Mouse (Mus musculus): ENCODE results near the gene Secisbp2. TPM values are rescaled to one million over a fixed set of nuclear protein-coding genes. Genes with fewer than 3 reads are reported as not detected.

The Secisbp2 gene
- total RNA-seq, 2 experiments from 2014 or later: 20.0 to 22.0 TPM

DNA sequence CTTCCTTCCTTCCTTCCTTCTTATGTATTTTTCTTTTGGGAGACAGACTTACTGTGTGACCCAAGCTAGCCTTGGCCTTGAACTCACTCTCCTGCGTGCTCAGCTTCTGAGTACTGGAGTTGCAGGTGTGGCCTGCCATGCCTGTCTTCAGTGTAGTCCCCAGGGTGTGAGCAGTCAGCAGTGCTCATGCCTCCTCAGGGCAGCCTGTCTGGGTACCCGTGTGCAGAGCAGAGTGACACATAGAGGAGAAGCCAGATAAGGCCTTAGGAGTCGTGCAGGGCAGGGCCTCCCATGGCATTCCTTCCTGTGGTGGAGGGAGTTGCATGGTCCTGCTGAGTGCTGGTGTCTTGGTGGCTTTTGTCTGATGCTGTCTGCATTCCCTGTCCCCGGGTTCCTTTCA lies 27.8 kb downstream of the Secisbp2 start:
- intact Hi-C loops (cut with DNase I): no loop called here
- no peak for DNase-seq

DNA sequence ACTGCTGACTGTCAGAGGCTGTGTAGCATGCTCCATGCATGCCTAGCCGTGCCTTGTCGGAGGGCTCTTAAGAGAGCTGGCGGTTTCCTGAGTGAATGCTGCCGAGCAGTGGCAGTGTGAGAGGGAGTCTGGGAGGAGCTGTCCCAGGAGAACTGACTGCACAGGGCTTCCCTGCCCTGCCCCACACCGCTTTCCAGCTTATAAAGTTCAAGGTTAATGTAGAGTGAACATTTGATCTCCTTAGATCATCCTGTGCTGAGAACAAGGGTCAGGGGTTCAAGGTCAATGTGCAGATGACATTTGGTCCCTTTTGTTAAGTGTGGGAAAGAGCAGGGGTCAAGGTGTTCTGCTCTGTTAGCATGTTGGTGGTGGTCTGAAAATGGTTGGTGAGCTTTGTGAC lies 29.6 kb downstream of the Secisbp2 start:
- no peak for DNase-seq
- intact Hi-C loops (cut with DNase I): no loop called here

DNA sequence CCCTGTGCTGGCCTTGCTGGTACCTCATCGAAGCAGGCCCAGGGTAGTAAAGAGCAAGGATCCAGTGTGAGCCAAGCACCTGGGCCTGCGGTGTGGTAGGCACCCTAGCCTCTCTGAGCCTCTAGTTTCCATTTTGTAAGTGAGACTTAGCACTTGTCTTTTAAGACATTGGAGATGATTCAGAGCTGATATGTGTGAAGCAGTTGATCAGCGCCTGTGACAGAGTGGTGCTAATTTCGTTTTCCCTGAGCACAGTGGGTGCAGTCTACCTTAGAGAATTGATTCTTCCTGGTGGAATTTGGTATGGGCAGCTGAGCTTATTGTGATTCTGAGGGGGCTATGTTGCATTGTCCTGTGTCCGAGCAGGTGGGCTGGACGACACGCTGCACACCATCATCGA lies 30.1 kb downstream of the Secisbp2 start:
- intact Hi-C loops (cut with DNase I): no loop called here
- DNase-seq: no peak

DNA sequence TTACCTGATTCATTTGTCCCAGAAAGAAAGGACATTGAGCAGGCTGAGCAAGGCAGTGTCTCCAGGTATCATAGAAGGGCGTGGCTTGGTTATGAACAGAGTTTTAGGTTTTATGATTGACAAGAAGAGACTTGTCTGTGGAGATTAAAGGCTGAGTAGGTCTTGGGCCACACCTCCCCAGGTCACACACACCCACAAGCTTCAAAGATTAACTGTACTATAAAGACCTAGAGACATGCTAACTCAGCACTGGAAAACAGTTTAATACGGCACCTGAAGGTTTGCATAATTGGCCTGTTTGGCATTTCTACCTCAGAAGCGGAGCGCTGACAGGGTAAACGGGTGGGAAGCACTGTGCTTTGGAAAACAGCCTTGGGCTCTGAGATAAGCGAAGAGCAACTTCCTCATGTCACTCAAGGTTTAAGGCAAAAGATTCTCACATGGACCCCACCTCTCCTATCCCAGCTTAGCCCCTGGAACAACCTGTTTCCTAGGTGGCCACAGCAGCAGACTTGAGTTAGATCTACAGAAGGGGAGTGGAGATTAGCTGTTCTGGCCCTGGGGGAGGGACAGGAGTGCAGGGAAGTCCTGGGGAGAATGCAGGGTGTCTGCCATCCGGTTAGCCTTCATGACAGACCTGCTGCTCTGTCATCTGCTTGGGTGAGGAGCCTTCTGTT lies 33.9 kb downstream of the Secisbp2 start:
- intact Hi-C loops (cut with DNase I): no loop called here
- no peak for DNase-seq

DNA sequence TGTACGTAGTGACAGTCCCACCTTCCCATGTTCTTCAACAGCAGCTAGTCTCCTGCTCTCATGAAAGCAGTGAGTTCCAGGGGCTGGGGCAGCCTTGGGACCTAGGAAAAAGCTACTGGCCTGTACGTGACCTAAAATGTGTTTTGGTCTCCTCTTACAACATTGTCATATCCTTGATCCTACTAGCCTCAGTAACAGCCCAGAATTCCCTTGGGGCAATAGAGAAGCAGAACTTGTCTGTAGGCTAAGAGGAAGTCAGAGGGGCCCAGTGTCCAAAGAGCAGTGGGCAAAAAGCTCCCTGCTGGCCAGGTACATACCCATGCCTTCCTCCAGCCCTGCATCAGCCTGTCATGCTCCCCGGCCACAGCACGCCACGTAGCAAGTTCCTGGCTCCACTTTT lies 35.5 kb downstream of the Secisbp2 start:
- no peak for DNase-seq
- intact Hi-C loops (cut with DNase I): no loop called here

DNA sequence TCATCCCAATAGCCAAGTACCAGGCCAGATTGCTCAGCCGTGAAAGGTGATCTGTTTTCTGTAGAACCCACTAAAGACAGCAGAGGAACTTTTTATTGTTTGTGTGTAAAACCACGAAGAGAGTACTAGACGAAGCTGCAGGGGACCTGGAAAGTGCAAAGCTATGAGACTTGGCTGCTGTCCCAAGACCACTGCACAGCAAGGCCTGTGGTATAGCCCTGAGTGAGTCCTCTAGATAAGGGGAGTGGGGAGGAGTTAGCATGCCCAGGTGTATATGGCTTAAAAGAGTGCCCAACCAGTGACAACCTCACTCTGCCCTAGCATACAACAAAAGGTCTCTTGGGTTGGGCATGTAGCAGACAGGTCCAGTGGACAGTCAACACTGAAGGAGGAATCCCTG lies 37.2 kb downstream of the Secisbp2 start:
- no peak for DNase-seq
- intact Hi-C loops (cut with DNase I): no loop called here

DNA sequence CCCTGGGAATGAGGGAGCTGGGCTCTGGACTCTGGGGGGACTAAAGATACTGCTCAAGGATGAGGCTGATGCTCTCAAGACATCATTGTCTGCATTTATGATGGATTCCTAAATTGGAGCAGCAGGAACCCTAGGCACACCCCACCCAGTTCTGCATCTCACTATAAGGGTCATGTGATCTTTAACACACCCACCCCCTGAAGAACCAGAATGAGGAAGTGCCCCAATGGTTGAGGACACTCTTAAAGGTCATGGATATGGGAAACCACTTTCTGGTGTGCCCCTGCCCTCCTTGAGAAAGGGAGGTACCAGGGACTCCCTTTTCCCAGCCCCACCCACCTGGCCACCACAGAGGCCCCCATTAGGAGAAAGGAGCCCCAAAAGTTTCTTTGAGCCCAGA lies 45.0 kb downstream of the Secisbp2 start:
- DNase-seq: no peak
- intact Hi-C loops (cut with DNase I): no loop called here

DNA sequence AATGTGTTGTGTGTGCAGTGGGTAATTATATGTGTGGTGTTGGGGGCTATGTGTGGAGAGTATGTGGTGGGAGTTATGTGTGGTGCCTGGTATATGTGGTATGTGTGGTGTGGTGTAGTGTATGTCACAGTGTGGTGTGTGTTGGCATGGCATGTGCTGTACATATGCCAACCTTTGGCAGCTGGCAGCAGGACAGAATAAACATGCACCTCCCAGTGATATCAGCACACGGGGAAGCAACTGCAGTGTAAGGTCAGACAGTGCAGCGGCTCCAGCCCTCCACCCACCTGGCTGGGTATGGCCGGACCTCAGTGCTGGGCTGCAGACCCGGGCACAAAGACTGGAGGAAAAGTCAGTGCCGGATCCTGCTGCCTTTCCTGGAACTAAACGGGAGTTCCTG lies 46.0 kb downstream of the Secisbp2 start:
- peak; percentile 22 to 37 for DNase-seq
- intact Hi-C loops (cut with DNase I): no loop called here

DNA sequence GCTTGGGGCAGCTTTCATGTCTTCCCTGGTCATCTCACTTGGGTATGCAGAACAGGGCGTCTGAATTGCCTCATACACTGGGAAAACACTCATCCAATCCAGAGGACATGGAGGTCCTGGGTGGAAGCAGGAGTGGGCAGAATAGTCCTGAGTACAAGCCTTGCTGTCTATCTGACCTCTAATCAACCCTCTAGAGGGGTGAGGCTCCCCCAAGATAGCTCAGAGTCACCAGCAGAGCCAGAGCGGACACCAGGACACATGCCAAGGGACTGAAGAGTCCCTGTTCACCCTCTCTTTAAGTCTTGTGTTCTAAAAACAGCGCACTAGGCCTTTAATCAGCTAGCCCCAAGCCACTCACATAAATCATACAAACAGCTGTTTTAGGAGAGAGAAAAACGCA lies 46.4 kb downstream of the Secisbp2 start:
- DNase-seq: peak in 1 of 2 experiments; percentile 26
- intact Hi-C loops (cut with DNase I): no loop called here

DNA sequence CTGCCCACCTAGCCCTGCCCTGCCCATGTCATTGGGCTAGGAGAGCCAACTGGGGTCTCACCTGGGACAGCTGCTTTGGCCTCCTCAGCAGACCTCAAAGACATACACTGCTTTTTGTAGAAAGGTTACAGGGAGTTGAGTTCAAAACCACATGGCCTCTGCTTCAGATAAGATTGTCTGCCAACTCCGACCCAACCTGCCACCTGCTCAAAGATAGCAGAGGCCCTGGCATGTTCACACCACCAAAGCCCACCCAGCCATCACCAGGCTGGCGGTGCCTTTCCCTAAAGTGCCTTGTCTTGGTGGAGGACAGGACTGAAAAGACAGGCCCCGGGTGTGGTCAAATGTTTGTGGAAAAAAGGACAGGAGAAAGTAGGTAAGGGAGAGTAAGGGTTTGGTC lies 46.8 kb downstream of the Secisbp2 start:
- no peak for DNase-seq
- intact Hi-C loops (cut with DNase I): no loop called here

DNA sequence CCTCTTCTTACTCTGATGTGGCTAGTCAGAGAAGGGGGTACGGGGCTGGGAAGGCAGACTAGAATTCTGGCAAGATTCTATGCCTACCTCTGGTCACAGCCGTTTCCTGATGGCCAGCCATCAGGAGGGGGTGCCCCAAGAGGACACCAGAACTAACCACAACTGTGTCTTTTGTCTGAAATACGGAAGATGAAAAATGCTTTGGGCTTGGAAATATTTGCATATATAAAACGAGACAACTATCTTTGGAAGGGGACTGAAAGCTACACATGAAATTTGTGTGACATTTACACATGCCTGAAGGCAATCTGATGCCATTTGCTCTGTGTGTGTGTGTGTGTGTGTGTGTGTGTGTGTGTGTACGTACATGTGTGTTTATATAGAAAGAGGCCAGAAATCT lies 52.4 kb downstream of the Secisbp2 start:
- DNase-seq: no peak
- intact Hi-C loops (cut with DNase I): no loop called here

DNA sequence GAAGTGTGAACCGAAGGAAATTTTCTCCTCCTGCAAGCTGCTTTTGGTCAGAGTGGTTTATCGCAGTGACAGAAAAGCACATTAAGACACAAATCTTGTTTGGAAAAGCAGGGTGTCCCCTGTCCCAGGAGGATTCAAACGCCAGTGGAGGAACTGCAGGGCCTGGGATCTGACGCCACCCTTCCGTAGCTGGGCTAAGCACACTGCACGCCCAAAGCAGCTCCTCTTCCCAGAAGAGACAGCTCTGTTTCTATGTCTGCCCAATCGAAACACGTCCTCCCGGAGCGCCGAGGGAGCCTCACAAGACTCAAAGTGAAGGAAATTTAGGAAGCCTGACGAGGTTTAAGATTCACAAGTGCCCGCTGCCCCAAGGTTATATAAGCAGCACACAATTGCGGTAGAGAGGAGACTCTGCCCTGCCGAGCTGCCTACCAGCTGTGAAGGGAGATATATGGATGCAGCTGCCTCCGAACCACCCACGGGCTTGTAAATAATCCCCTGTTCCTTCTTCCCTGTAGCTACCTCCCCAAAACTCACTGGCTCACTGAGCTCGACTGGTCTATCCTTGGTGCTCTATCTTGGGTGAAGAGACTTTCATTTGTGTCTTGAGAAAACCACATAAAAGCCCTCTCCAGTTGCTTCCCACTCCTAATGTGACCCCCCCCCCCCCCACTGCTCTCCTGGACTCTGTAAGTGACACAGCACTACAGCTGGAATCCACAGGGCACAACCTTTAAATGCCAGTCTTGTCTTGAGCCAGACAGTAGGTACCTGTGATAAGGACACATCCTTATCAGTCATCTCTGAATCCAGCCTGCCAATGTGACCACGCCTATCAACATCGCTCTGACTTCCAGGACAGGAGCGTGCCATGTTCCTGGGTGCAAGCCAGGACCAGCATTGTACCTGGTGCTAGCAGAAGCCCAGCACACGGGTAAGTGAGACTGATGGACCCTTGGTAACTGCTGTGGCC lies 54.7 kb downstream of the Secisbp2 start:
- intact Hi-C loops (cut with DNase I): no loop called here
- DNase-seq: peak in 1 of 2 experiments; percentile 25

DNA sequence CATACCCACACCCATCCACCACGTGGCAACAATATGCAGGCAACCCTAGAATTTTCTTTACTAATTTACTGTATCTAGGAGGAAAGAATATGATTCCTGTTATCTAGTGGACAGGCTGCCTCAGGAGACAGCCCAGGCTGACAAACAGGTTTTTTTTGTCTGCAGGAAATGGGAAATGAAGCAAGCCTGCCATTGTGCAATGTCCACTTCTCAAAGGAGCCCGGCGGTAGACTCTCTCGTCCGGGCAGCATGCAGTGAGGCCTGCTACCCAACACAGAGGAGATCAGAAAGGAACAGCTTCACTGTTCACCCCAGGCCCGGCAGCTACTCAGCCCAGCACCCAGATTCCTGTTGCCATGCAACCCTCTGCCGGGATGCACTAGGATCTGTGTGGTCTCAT lies 59.2 kb downstream of the Secisbp2 start:
- no peak for DNase-seq
- intact Hi-C loops (cut with DNase I): no loop called here

DNA sequence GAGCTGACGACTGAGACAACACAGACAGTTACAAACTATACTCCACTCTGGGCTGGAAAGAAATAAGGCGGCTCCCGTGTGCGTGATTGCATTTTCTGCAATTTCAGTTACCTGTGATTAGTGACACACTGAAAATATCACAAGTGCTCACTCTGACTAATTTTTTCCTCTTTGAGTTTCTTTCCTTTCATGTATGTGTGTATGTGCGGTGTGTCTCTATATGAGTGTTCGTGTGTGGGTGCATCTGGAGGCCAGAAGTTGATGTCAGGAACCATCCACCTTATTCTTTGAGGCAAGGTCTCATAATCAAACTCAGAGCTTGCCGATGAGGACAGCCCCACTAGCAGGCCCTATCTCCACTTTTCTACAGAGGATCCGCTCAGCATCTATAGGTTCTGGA lies 60.5 kb downstream of the Secisbp2 start:
- no peak for DNase-seq
- intact Hi-C loops (cut with DNase I): no loop called here

DNA sequence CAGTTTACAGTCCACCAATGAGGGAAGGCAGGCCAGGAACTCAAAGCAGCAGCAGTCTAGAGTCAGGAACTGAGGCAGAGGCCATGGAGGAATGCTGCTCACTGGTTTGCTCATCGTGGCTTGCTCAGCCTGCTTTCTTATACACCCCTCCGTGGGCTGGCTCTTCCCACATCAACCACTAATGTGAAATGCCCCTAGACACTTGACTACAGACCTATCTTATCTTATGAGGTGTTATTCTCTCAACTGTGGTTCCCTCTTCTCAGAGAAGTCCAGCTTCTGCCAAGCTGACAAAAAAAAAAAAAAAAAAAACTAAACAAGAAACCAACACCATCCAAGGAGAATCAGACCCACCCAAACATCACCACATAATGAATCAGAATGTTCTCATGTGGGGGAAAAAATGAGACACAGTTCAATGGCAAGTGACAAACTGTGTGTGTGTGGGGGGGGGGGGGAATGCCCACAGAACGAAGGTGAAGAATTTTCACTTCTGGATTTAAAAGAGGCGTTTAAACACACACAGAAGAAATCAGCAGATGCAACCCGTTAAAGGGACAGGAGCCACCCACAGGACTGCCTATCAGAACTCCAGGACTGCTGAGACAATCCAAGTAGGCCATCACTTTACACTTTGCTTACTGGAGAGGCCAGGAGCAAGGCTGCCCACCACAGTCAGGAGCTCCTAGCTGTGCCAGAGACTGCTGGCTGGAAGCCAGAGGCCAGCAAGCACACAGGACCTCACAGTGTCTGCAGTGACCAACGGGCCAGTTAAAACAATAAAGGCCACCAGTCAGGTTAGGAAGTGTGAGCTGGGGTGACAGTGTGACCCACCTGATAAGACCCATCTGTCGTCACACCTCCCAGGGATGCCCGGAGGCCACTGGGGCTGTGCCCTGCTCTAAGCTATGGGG lies 65.1 kb downstream of the Secisbp2 start:
- peak; percentile 62 to 64 for DNase-seq
- intact Hi-C loops (cut with DNase I): no loop called here

DNA sequence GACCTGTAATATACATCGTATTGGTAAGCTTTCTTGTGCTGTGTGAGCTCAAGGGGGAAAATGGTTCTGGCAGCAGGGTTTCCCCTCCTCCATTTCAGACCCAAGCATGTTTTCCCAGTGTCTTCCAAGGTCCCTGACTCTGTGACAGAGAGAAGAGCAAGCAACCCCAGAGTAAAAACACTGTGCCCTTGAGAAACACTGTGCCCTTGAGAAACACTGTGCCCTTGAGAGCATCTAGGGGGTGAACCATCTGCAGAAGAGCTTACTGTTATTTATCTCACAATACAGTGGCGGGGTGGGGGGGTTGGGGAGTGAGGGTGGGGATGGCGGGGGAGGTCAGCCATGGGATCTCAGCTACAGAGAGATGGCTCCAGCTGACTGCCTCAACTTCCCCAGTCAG lies 67.8 kb downstream of the Secisbp2 start:
- DNase-seq: no peak
- intact Hi-C loops (cut with DNase I): no loop called here

DNA sequence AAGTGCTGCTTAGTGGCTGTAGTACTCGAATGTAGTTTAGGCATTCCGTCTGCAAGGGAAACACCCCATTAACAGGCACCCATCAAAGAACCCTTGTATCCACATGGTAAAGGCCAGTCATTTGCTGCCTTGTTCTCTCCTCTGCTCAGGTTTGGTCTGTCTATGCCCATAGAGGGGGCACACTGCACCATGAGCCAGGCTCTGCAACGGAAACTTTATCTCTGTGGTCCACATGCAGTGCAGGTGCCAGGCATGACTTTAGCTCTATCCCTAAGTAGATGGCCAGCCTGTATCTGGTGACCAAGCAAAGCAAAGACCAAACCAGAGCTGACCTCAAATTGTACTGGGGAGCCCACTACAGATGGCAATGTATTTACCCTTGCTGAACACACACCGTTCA lies 69.1 kb downstream of the Secisbp2 start:
- intact Hi-C loops (cut with DNase I): no loop called here
- DNase-seq: no peak

DNA sequence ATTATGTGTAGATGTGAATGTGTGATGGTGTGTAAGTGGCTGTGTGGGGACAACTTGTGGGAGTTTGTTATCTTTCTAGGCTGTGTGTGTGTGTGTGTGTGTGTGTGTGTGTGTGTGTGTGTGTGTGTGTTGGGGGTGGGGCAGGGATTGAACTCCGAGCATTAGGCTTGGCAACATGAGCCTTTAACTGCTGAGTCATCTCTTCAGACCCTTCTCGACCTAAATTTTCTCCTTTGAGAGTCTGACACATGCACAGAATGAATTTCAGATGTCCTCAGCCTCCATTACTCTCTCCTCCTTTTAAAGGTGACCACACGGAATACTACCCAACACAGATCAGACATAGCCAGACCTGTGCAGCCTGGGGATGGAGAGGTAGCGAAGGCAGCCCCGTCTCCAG lies 71.6 kb downstream of the Secisbp2 start:
- DNase-seq: no peak
- intact Hi-C loops (cut with DNase I): no loop called here

DNA sequence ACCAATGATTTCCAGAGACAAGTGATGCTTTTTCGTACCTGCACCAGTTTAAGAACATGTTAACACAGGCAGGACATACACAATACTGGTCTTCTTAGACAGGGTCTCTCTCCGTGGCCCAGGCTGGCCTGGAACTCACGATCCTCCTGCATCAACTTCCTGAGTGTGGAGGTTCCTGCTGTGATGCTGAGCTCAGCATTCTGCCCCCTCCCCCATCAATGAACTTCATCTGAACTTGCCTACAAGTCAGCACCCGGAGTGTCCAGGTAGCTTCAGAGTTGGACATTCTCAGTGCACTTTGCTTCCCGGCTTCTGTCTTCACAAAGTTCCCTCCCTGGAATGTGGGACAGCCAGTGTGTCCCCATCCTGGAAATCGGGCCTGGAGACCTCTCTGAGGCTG lies 73.1 kb downstream of the Secisbp2 start:
- no peak for DNase-seq
- intact Hi-C loops (cut with DNase I): no loop called here

DNA sequence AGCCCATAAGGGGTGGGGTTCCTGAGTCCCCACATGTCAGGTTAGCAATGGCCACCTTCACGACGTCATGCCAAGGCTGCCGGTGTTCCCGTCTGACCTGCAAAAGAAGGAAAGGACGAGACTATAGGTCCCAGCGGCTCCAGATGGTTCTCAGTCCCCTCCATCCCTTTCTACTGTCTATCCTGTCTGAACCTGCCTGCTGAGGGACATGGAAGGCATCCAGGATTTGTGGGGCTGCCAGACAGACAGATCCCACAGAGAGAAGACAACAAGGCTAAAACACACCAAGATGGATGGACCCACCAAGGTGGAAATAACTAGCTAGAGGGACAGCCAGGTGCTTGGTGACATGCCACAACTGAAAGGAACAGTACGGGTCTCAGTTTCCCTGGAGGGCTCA lies 73.9 kb downstream of the Secisbp2 start:
- no peak for DNase-seq
- intact Hi-C loops (cut with DNase I): loop anchor here (5.0 kb wide), 1 partner anchor 67 kb away; the partner anchor contains the start of gene Sema4d

All from heart, postnatal 10 days (tissue).